Comparison of ENCODE assay signal across 8 mouse cellular contexts in the genomic region with DNA sequence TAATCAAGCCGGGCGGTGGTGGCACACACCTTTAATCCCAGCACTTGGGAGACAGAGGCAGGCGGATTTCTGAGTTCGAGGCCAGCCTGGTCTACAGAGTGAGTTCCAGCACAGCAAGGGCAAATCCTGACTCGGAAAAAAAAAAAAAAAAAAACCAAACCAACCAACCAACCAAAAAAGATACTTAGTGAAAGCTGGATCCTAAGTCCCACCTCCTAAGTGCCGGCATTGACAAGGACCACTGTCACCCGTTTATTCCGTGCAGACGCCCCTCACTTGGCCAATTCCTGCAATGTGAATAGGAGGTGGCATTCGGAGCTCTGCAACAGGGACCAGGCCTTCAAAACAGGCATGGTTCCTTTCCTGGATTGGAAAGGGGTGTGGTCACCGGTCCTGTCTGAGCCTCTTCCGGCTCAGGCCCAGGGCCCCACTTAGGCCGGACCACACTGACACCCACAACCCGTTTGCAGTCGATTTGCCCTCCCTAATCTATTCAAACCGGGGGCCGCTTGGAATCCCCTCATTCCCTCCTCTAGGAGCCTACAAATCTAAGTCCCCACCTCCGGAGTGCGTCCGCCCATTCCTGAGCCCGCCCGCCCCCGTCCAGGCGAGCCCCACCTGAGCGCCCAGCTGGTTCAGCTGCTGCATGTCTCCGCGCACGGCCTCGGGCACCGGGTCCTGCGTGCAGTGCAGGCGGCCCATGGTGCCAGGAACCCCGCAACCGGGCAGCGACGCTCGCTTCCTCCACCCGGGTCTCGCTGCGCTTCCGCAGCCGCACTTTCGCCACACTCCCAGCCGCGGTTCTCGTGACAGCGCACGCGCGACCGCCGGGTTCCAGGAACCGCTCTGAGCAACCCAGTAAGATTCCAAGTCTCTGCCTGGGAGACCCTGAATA. TPM values are rescaled to one million over a fixed set of nuclear protein-coding genes. Genes with fewer than 3 reads are reported as not detected.
DNase-seq lines count a peak whose midpoint lies in the region; ATAC-seq and TF ChIP-seq lines count a peak whose summit lies in the region.

A gene (minus strand): TSS at position 806 of the 895 bp plus-strand sequence.

- H3K4me3 ChIP-seq in gastrocnemius, adult 2 months = peak within 1 kb of the TSS; percentile 100
- peak within 1 kb of the TSS; percentile 92 for H3K4me3 ChIP-seq in hindbrain, embryonic 16.5 days (ENCODE audit: low read length)

- H3K9ac ChIP-seq in hindbrain, embryonic 16.5 days (ENCODE audit: low read depth, low read length) = peak within 1 kb of the TSS; percentile 98

- peak; percentile 81 for DNase-seq in T-cell, adult 2 months (ENCODE audit: low spot score)
- DNase-seq in cerebellum, postnatal 4 days (ENCODE audit: low spot score in 2 of 2) = peak; percentile 66 to 78
- DNase-seq in gastrocnemius, adult 2 months = peak; percentile 92
- DNase-seq in left cerebral cortex, adult 18-20 months (ENCODE audit: low spot score in 2 of 2) = peak; percentile 90 to 92
- peak; percentile 92 to 93 for DNase-seq in lung, postnatal 4 days
- DNase-seq in retina, postnatal 1 day = peak; percentile 92
- peak; percentile 93 for DNase-seq in thymus, postnatal 4 days

- TF ChIP-seq CTCF in gastrocnemius, adult 2 months (IDR thresholded peaks at IDR 0.05) = no peak

- peak within 1 kb of the TSS; percentile 90 for H3K27ac ChIP-seq in gastrocnemius, adult 2 months
- peak within 1 kb of the TSS; percentile 94 for H3K27ac ChIP-seq in hindbrain, embryonic 16.5 days (ENCODE audit: low read depth, low read length)

- H3K9me3 ChIP-seq in hindbrain, embryonic 16.5 days (ENCODE audit: control insufficient read depth, low read length) = no peaks in the 10 kb centered on the region

- H3K27me3 ChIP-seq in hindbrain, embryonic 16.5 days (replicated peaks; ENCODE audit: control insufficient read depth, insufficient read depth, low read length) = no peaks in the 10 kb centered on the region

- peaks cover 15% of the 10 kb centered on the region for H3K4me1 ChIP-seq in hindbrain, embryonic 16.5 days (ENCODE audit: control insufficient read depth, insufficient read depth, low read depth, low read length)

- H3K4me2 ChIP-seq in hindbrain, embryonic 16.5 days (ENCODE audit: low read length) = peak within 1 kb of the TSS; percentile 57

- peaks cover 7% of the 10 kb centered on the region for H3K36me3 ChIP-seq in hindbrain, embryonic 16.5 days (ENCODE audit: control insufficient read depth, insufficient read depth, low read length)

- 4% methylated on average over 53 of the region's 53 CpGs for WGBS in hindbrain, embryonic 16.5 days

- intact Hi-C loops in gastrocnemius, adult 2 months (cut with DNase I) = loop anchor here (2.0 kb wide), 1 partner anchor 17 kb away; a partner anchor contains a TSS

- peak; percentile 93 for ATAC-seq in hindbrain, embryonic 16.5 days

RNA-seq across cellular contexts. Expression of the gene that starts here (rescaled TPM):
- total RNA-seq in gastrocnemius, adult 2 months (2021) = 10 to 100 TPM in 1 of 2 experiments, 1 to 10 TPM in 1; 8.1 to 11.9 TPM
- 93.4 and 94.7 TPM in 2 replicates for polyA plus RNA-seq in hindbrain, embryonic 16.5 days (2015; fragmentation: Nextera tagmentation; extraction: Ambion mirVana)
- total RNA-seq in left cerebral cortex, adult 18-20 months (2021) = 10 to 100 TPM; 28.7 to 30.3 TPM

Comparison
In these comparisons a context has a peak if more than half of its experiments do, and no peak if none do; other contexts are left out.
1. Peak in every context shown above with its lines: DNase-seq, ATAC-seq, H3K4me3 ChIP-seq and H3K27ac ChIP-seq.